Mouse (Mus musculus) kidney, adult 11 months (tissue): ENCODE data around the gene Endod1.

Experiments
- DNase-seq: peaks from one replicate; pipeline ENCODE4 v3.0.0; 2022

The Endod1 gene

GRCm38 (mm10) chr9:14307341-14307740 lies 74.0 kb downstream of the Endod1 start:
- DNase-seq = peak; percentile 8

GRCm38 (mm10) chr9:14304262-14304968 lies 76.9 kb downstream of the Endod1 start:
- DNase-seq = no peak
